Mouse (Mus musculus) stomach, adult 2 months (tissue): ENCODE results near the gene Tns1. TPM values are rescaled to one million over a fixed set of nuclear protein-coding genes. Genes with fewer than 3 reads are reported as not detected.

Experiments used
- polyA plus RNA-seq: library from polyadenylated mRNA; depleted of rRNA; stranded (reverse); fragments of >200 nt; gene quantifications from 2 replicates; pipeline ENCODE4 v1.2.3, GENCODE M21; 2012; rRNA removed

The Tns1 gene
- polyA plus RNA-seq = 169 and 195 TPM in 2 replicates

GRCm38 (mm10) chr1:74124021-74124981 lies at the start of gene Tns1:
Gene Tns1, minus strand, starts transcription at chr1:74124449.

GRCm38 (mm10) chr1:74153461-74154184 lies 29.4 kb upstream of the Tns1 start, which contains the start of gene Cxcr2:
Gene Cxcr2, plus strand, starts transcription at chr1:74153989.

GRCm38 (mm10) chr1:74124991-74125552 lies 823 bp upstream of the Tns1 start, which contains the start of gene Rufy4:
Gene Rufy4, plus strand, starts transcription at chr1:74125541.

Other genes starting within 250 kb of the Tns1 start
- gene Rufy4, start 1.1 kb upstream of the Tns1 start, polyA plus RNA-seq = 1.2 and 1.3 TPM in 2 replicates
- gene Cxcr2, start 29.5 kb upstream of the Tns1 start, polyA plus RNA-seq = 0.11 and 0.39 TPM in 2 replicates
- 0.11 TPM in 1 of 2 replicates, not detected in the other for gene Cxcr1, start 70.2 kb upstream of the Tns1 start, polyA plus RNA-seq
- gene Arpc2, start 111.6 kb upstream of the Tns1 start, polyA plus RNA-seq = 139 and 239 TPM in 2 replicates
- 1.2 and 1.4 TPM in 2 replicates for gene Gpbar1, start 154.1 kb upstream of the Tns1 start, polyA plus RNA-seq
- gene Aamp, start 160.3 kb upstream of the Tns1 start, polyA plus RNA-seq = 76.4 and 88.7 TPM in 2 replicates
- gene Pnkd, start 160.5 kb upstream of the Tns1 start, polyA plus RNA-seq = 56.1 and 60.5 TPM in 2 replicates
- 463 and 586 TPM in 2 replicates for gene Tmbim1, start 181.2 kb upstream of the Tns1 start, polyA plus RNA-seq
- gene Catip, start 237.7 kb upstream of the Tns1 start, polyA plus RNA-seq = 0.48 and 0.56 TPM in 2 replicates